Mouse (Mus musculus): ENCODE results near the gene Amtn.
"Not testable (repeated sequence)": the region's sequence is repeated elsewhere in the genome, so short reads cannot be mapped to it uniquely, and the experiment has no call there.

Gene Amtn

GRCm38 (mm10) chr5:88375808-88376207 is at the start of gene Amtn:
TSS of gene Amtn (plus strand) at chr5:88376108.
- DNase-seq = no peak

- DNase-seq = not testable (repeated sequence)
Observed at GRCm38 (mm10) chr5:88348533-88348932, 27.4 kb upstream of the Amtn start.

GRCm38 (mm10) chr5:88364768-88365167 is 11.1 kb upstream of the Amtn start:
- DNase-seq = no peak

- DNase-seq = no peak
Observed at GRCm38 (mm10) chr5:88366886-88367285, 9.0 kb upstream of the Amtn start.

GRCm38 (mm10) chr5:88370578-88371232 is 5.2 kb upstream of the Amtn start:
- DNase-seq = no peak

GRCm38 (mm10) chr5:88372563-88372962 is 3.3 kb upstream of the Amtn start:
- DNase-seq = no peak

GRCm38 (mm10) chr5:88391960-88392359 is 16.1 kb downstream of the Amtn start:
- not testable (repeated sequence) for DNase-seq

GRCm38 (mm10) chr5:88398581-88398980 is 22.7 kb downstream of the Amtn start:
- DNase-seq = no peak

- peak; percentile 33 to 38 for DNase-seq
Observed at GRCm38 (mm10) chr5:88399849-88400248, 23.9 kb downstream of the Amtn start.

- DNase-seq = no peak
Observed at GRCm38 (mm10) chr5:88401464-88401863, 25.6 kb downstream of the Amtn start.

GRCm38 (mm10) chr5:88420319-88421065 is 44.6 kb downstream of the Amtn start:
- no peak for DNase-seq

GRCm38 (mm10) chr5:88424892-88425291 is 49.0 kb downstream of the Amtn start:
- not testable (repeated sequence) for DNase-seq

- no peak for DNase-seq
Observed at GRCm38 (mm10) chr5:88426753-88427152, 50.8 kb downstream of the Amtn start.
